Mouse (Mus musculus): ENCODE data around the gene Ppm1h. TPM values are rescaled to one million over a fixed set of nuclear protein-coding genes. Genes with fewer than 3 reads are reported as not detected.

Ppm1h gene
- total and polyA plus RNA-seq, 3 experiments: 6.9 to 14.9 TPM; not detected in 1

- DNase-seq (ENCODE audit: low read depth, low spot score): peak; percentile 61
- H3K27ac ChIP-seq (ENCODE audit: control insufficient read depth, low read depth, low read length): no peak overlapping the region
- no peaks in the 10 kb centered on the region for H3K27me3 ChIP-seq (ENCODE audit: control insufficient read depth in 1 of 2, insufficient read depth in 2 of 2, low read length in 2 of 2)
- H3K36me3 ChIP-seq (ENCODE audit: control insufficient read depth in 1 of 2, insufficient read depth in 2 of 2, low read length in 2 of 2): no peaks in the 10 kb centered on the region; a peak in 1 of 4 replicates
- TF ChIP-seq POLR2A (IDR thresholded peaks at IDR 0.05; ENCODE audit: control insufficient read depth in 1 of 2, insufficient read depth in 1 of 2, low read depth in 1 of 2, low read length in 2 of 2, poor library complexity in 1 of 2): no peak
- no peak for TF ChIP-seq JUND (IDR thresholded peaks at IDR 0.05; ENCODE audit: low read depth, low read length)
- no peak for TF ChIP-seq CTCF (IDR thresholded peaks at IDR 0.05 in 2 of 3, conservative IDR thresholded peaks at IDR 0.05 in 1 of 3; ENCODE audit: control insufficient read depth in 1 of 3, insufficient read depth in 1 of 3, low read depth in 2 of 3, low read length in 3 of 3, poor library complexity in 1 of 3, severe bottlenecking in 1 of 3)
- no peak for TF ChIP-seq GABPA (IDR thresholded peaks at IDR 0.05; ENCODE audit: low read depth, low read length)
- TF ChIP-seq HCFC1 (IDR thresholded peaks at IDR 0.05; ENCODE audit: low read depth, low read length): no peak
- TF ChIP-seq NELFE (IDR thresholded peaks at IDR 0.05; ENCODE audit: low read depth, low read length): no peak
- no peak for TF ChIP-seq SMC3 (IDR thresholded peaks at IDR 0.05; ENCODE audit: low read depth, low read length)
- no peak for TF ChIP-seq TAL1 (IDR thresholded peaks at IDR 0.05; ENCODE audit: low read length)
- TF ChIP-seq MXI1 (IDR thresholded peaks at IDR 0.05; ENCODE audit: low read depth, low read length): no peak
- TF ChIP-seq TCF12 (IDR thresholded peaks at IDR 0.05; ENCODE audit: low read depth, low read length): no peak
- TF ChIP-seq MYC (IDR thresholded peaks at IDR 0.05; ENCODE audit: low read depth, low read length): no peak
- TF ChIP-seq USF1 (IDR thresholded peaks at IDR 0.05; ENCODE audit: low read depth, low read length): no peak
- H3K4me1 ChIP-seq (ENCODE audit: control insufficient read depth in 1 of 2, insufficient read depth in 2 of 2, low read length in 2 of 2): no peaks in the 10 kb centered on the region
- H3K4me3 ChIP-seq (ENCODE audit: control insufficient read depth in 1 of 2, insufficient read depth in 1 of 2, low read depth in 2 of 2, low read length in 2 of 2): no peak overlapping the region
- H3K79me2 ChIP-seq (ENCODE audit: control insufficient read depth, insufficient read depth, low read length, poor library complexity): no peaks in the 10 kb centered on the region
- H3K9me3 ChIP-seq (replicated peaks; ENCODE audit: insufficient read depth, low read length): no peaks in the 10 kb centered on the region
- no peak overlapping the region for H3K9ac ChIP-seq (ENCODE audit: control insufficient read depth, low read depth, low read length, poor library complexity, severe bottlenecking)
These were observed 231.0 kb downstream of the Ppm1h start for GRCm38 (mm10) chr10:122909406-122910032.

- no peak overlapping the region for H3K9ac ChIP-seq (ENCODE audit: control insufficient read depth, low read depth, low read length, poor library complexity, severe bottlenecking)
- H3K79me2 ChIP-seq (ENCODE audit: control insufficient read depth, insufficient read depth, low read length, poor library complexity): no peaks in the 10 kb centered on the region
- no peaks in the 10 kb centered on the region; a peak in 1 of 4 replicates for H3K36me3 ChIP-seq (ENCODE audit: control insufficient read depth in 1 of 2, insufficient read depth in 2 of 2, low read length in 2 of 2)
- no peaks in the 10 kb centered on the region for H3K4me1 ChIP-seq (ENCODE audit: control insufficient read depth in 1 of 2, insufficient read depth in 2 of 2, low read length in 2 of 2)
- no peak for TF ChIP-seq MXI1 (IDR thresholded peaks at IDR 0.05; ENCODE audit: low read depth, low read length)
- no peak for TF ChIP-seq MEF2A (IDR thresholded peaks at IDR 0.05; ENCODE audit: extremely low read depth, insufficient replicate concordance, low read depth, low read length, poor library complexity, severe bottlenecking)
- no peak for TF ChIP-seq ELF1 (IDR thresholded peaks at IDR 0.05; ENCODE audit: low read depth, low read length)
- TF ChIP-seq MAX (IDR thresholded peaks at IDR 0.05; ENCODE audit: low read length): no peak
- TF ChIP-seq MAZ (IDR thresholded peaks at IDR 0.05; ENCODE audit: low read depth, low read length): no peak
- no peak for TF ChIP-seq GABPA (IDR thresholded peaks at IDR 0.05; ENCODE audit: low read depth, low read length)
- no peak for TF ChIP-seq E2F4 (IDR thresholded peaks at IDR 0.05; ENCODE audit: borderline replicate concordance, low read depth, low read length)
- TF ChIP-seq BHLHE40 (IDR thresholded peaks at IDR 0.05; ENCODE audit: borderline replicate concordance, low read depth, low read length): no peak
- no peak for TF ChIP-seq CHD1 (IDR thresholded peaks at IDR 0.05; ENCODE audit: low read depth, low read length)
- no peak for TF ChIP-seq TBP (IDR thresholded peaks at IDR 0.05; ENCODE audit: low read depth, low read length)
- no peak for TF ChIP-seq POLR2A (IDR thresholded peaks at IDR 0.05; ENCODE audit: control insufficient read depth in 1 of 2, insufficient read depth in 1 of 2, low read depth in 1 of 2, low read length in 2 of 2, poor library complexity in 1 of 2)
- no peak for TF ChIP-seq ZC3H11A (IDR thresholded peaks at IDR 0.05; ENCODE audit: low read depth, low read length)
- TF ChIP-seq MYC (IDR thresholded peaks at IDR 0.05; ENCODE audit: low read depth, low read length): no peak
- H3K27ac ChIP-seq (ENCODE audit: control insufficient read depth, low read depth, low read length): no peak overlapping the region
- no peaks in the 10 kb centered on the region for H3K27me3 ChIP-seq (ENCODE audit: control insufficient read depth in 1 of 2, insufficient read depth in 2 of 2, low read length in 2 of 2)
- H3K9me3 ChIP-seq (replicated peaks; ENCODE audit: insufficient read depth, low read length): no peaks in the 10 kb centered on the region
- H3K4me3 ChIP-seq (ENCODE audit: control insufficient read depth in 1 of 2, insufficient read depth in 1 of 2, low read depth in 2 of 2, low read length in 2 of 2): no peak overlapping the region
- no peak for DNase-seq (ENCODE audit: low read depth, low spot score)
These were observed 232.2 kb downstream of the Ppm1h start for GRCm38 (mm10) chr10:122910798-122911225.
